Mouse (Mus musculus) thymus, postnatal 14 days (tissue): ENCODE results near the gene Ndufs2.

Experiments
- DNase-seq: peaks from one replicate; pipeline ENCODE4 v3.0.0; 2021

Gene Ndufs2

DNA sequence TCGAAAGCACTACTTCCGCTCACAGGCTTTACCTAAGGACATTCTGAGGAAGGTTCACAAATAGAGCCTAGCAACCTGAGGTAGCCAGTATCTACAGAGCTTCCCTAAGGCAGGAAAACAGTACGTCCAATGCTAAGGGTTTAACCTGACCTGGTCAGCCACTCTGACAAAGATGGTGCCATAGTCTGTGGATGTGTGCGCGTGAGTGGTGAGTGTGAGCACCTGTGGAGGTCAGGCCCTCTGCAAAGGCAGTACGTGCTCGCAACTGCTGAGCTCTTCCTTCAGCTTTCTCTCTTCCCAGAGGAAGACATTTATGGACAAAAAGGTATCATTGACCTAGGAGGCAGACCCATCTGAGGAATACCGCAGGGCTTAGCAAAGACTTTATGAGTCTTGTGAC is 27.2 kb upstream of the Ndufs2 start:
- no peak for DNase-seq

DNA sequence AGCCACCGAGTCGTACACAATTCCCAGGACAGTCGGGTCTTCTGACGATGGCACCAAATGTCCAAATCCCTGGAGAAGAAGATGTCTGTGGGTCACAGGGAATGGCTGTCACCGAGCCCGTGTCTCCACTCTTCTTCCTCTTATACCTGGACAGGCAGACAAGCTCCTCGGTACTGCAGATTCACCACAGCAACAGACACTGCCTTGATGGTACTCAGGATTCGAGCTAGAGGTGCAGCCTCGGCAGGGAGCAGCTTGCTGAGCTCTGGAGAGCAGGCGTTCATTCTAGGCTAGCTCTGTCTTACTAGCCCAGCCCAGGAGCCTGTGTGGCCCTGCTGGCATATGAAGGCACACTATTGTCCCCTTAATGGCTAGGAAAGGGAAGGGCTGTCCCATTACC is 26.5 kb upstream of the Ndufs2 start:
- DNase-seq, result no peak

DNA sequence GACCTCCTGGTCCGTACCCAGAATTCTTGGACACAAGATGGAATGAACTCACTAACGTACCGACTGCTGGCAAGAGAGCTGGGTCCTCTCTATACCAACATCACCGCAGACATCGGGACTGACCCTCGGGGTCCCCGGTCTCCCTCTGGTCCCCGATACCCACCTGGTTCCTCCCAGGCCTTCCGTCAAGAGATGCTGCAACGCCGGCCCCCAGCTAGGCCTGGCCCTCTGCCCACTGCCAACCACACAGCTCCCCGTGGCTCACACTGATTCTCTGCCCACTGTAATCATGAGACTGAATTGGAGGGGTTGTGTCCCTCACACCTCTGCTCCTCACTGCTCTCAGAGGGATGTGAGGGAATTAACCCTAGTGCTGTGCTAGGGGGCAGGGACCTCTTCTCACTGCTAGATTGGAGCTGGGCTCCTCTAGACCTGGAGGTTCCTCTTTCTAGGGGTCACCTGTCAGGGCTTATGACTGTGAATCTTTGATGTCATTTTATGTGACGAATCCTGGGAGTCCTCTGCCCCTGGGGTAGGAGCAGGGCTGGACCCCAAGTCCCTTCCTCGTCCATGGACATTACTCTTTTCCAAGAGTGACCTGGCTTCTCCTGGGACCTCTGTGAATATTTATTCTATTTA is 25.0 kb upstream of the Ndufs2 start:
- no peak for DNase-seq

DNA sequence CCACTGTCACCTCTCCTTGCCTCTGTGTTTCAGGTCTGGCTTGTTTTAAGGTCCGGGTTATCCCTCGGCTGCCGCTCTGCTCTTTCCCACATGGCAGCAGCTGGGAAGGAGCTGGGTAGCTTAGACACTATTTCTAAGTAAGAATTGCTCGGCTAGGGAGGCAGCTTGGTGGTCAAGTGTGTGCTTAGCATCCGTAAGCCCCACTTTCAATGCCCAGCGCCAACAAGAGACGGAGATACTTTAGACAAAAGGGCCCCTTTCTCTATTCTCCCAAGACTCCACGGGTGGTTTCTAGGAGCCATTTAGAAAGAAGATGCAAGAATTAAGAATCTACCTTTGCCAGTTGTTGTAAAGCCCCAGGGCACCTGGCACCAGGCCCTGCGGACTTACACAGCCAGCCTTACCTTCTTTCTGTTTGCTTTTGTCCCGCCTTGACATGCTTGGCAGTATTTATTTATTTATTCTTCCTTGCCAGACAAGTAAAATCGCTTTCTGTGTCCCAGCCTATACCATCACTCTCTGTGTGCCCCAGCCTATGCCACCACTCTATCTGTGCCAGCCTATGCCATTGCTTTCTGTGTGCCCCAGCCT is 24.1 kb upstream of the Ndufs2 start:
- no peak for DNase-seq

DNA sequence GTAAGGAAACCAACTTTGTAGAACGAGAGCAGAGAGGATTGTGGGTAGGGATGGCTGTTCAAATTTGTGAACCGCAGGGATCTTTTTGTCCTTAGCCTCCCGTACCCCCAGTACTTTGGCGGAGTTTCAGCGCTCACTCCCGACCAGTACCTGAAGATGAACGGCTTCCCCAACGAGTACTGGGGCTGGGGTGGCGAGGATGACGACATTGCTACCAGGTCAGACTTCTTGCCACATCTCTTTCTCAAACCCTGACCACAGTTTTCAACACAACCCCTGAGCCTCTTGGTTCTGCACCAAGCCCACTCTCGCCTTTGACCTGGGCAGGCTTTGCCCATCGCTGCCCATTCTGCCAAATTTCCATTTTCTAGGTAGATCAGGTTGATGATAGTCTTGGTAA is 23.0 kb upstream of the Ndufs2 start:
- DNase-seq, result no peak

DNA sequence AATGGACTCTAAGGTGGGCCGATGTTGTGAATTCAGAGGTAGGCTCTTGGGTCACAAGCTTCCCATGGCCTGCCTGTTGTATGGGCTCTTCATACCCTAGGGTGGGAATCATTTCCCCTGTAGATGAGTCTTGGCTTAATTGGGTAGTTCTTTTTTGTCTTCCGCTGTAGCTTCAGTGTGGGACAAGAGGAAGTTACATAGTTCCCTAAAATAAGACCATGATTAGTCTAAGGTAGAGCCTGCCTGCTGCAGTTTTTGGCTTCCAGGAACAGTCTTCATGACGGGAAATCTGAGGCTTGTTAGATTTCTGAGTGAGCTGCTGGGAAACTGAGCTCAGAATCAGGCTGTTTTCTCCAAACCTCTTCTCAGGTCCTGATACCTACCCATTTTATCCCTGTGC is 20.9 kb upstream of the Ndufs2 start:
- DNase-seq, result no peak

DNA sequence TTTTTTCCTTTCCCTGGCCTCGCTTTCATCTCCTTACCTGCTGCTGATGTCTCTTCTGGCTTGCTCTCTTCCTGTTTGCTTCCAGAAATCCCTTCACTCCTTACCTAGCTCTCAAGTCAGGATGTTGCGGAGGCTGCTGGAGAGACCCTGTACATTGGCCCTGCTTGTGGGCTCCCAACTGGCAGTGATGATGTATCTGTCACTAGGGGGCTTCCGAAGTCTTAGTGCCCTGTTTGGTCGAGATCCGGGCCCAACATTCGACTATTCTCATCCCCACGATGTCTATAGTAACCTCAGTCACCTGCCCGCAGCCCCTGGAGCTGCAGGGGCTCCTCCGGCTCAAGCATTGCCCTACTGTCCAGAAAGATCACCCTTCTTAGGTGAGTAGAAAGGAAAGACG is 20.4 kb upstream of the Ndufs2 start:
- no peak for DNase-seq

DNA sequence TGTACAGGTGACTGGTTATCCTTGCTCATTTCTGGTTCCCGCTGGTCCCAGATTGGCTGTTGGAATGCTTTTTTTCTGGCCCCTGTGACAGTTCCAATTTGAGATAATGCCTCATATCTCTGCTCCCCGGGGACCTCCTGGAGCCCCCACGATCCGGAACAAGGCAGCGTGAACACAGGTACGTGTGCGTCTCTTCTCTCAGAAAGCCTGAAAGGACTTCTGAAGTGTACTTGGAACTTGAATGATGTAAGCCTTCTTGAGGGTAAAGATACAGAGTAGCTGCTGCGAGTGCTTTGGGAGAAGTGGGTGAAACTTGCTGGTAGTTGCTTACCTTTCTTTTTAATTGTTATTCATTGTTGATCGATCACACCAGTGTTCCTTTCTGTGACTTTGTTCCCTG is 20.0 kb upstream of the Ndufs2 start:
- no peak for DNase-seq

DNA sequence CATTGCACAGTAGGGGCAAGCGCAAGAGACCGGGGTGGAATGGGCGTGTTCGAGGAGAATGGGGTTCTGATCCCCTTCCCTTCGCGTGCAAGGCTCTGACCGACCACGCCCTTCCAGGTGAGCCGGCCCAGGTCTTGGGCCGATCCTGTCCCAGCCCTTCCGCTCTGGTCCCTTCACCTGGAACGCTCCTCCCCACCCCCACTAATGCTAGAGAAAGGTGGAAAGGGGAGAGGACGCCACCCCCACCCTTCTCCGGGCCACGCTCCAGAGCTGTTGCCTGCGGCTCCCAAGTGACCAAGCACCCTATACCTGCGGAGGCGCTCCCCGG is 19.3 kb upstream of the Ndufs2 start:
- DNase-seq, result no peak

DNA sequence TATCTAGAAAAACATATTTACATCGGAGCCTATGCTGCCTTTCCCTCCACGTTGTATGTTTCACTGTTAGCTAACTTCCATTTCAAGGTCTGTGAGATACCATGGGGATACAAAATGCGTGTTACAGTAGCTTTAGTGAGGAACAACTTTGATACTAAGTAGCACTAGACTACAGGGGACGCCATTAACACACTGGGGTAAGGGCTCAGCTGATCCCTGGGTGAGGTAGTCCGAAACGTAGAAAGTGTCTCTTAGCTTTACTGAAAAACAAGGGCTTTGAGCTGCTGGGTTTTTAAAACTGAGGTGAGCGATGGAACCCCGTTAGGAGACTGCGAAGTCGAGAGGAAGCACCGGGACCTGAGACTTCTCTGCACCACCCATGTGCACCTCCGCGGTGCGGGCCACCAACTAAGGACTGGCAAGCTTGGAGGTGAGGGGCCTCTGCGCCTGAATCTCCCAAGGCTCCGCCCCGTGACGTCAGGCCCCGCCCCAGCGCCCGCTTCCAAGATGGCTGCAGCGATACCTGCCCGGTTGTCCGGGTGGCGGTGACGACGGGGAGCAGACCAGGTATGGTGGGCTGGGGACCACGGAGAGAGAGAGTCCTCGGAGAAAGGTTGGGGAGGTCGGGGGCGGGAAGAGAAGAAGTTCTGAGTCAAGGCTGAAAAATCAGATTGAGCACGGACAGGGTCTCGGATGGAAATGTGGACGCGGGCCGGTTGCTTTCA is 18.8 kb upstream of the Ndufs2 start, which contains the start of gene B4galt3:
TSS of gene B4galt3 (plus strand) at position 481 of the 725 bp plus-strand sequence.
- peak; percentile 99 for DNase-seq

DNA sequence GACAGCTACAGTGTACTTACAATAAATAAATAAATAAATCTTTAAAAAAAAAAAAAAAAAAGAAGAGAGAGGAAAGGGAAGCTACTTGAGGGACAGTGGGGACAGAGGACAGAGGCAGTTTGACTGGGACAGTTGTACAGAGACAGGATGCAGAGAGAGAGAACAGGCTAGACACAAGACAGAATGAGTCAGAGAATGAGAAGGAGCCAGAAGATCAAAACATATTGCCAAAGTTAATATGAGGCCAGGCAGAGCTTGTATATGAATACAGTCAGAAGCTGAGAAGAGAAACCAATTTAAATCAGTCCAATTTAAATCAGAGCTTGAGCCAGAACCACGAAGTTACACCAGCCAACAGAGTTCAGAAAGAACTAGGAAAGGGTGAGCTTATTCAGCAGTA is 17.2 kb upstream of the Ndufs2 start:
- no peak for DNase-seq

DNA sequence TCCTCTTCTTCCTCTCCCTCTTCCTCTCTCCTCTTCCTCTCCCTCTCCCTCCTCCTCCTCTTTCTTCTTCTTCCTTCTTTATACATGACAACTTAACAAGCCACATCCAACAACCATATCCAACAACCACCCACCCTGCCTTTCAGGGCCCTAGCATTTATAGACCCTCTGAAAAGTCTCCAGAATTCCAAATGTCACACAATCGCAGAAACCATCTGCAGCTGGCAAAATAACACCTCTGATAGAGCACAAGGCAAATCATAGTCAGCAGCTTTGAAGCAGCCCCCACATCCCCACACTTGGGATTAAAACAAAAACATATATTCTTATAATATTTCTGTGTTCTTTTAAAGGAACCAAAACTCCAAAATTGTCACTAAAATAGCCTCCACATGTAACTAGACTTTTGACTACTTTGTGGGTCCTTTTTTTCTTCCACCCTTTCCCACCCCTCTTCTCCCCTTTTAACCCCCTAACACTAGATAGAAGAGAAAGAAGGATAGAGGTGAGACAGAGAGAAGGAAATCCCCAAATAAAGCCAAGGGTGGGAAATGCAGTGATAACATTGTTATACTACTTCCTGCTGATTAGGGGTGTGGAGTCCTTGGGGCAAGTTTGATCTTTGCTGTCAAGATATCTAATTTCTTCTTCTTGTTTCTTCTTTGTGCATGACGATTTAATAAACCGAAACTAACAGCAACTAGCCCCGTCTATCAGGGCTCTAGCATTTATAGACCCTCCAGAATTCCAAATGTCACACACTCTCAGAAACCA is 15.0 kb upstream of the Ndufs2 start:
- DNase-seq, result no peak

DNA sequence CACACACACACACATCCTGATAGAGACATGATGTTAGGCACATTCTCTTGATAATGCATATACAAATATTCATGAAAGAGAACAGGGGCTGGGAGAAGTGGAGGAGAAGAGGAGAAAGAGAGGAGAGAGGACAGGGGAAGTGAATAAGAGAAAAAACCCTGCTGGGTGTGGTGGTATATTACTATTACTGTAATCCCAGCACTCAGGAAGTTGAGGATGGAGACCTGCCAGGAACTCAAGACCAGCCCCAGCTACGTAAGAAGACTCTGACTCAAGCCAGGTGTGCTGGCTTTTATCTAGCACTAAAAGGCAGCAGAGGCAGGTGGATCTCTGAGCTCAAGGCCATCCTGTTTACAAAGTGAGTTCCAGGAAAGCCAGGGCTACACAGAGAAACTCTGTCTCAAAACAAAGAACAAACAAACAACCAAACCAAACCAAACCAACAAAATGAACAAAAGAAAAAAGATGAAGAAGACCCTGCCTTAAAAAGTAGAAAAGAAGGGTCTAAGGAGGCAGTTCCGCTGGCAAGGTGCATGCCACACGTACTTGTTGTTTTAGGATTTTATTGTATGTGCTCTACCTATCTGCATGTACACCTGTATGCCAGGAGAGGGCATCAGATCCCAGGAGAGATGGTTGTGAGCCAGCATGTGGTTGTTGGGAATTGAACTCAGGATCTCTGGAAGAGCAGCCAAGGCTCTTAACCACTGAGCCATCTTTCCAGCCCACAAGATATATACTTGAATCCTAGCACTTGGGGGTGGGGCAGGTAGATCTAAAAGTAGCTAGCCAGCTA is 12.7 kb upstream of the Ndufs2 start:
- DNase-seq, result no peak

DNA sequence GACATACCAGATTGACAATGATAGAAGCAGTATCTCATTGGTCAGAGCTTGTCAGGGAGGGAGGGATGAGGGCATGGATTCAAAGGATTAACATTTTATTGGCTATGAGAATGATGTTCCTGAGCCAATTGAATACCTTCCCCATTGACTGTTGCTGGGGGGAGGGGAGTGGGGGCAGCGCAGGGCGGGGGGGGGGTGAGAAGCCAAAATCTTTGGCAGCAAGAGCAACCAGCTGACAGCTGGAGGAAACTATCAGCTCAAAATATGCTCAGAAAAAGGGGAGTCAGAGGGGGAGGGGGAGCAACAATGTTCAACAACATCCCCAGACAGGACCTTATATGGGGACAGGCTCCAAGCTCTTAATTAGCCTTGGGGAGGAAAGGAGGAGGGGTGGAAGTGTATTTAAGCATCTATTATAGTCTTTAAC is 12.0 kb upstream of the Ndufs2 start:
- DNase-seq, result no peak

DNA sequence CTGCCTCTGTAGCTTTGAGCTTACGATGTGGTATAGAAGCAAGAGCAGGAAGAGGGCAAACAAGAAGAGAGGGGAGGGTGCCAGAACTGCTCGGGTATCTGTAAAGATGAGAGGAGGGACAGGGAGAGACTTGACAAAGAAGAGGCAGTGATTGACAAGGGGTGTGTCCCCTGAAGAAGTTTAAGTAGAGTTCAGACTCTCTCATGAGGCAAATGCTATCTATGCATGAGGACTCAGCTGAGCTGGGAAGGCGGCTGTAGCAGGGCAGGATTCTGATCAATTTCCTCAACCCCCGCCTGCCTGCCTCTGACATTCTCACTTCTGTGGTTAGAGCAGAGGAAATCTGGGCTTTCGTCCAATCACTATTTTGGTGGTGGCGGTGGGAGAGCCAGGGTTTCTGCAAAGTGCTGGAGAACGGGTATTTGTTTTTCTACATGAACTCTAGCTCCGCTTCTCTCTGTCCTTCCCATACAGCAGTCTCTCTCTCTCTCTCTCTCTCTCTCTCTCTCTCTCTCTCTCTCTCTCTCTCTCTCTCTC is 11.5 kb upstream of the Ndufs2 start:
- no peak for DNase-seq

DNA sequence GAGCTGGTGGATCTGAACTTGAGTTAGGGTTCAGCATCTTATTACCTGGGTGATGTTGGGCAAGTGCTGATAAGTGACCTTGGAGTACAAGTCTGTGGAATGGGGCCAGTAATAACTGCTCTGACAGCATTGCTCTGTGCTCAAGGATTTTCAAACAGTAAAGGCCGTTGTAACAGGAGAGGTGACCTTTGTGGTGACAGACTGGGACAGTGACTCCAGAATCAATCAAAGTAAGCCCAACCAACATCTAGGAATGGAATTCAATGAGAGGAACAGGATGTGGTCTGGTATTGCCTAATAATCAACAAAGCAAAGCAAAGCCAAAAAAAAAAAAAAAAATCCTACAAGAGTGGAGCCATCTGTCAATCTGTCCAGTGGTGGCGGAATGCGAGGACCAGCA is 9.1 kb upstream of the Ndufs2 start:
- no peak for DNase-seq

DNA sequence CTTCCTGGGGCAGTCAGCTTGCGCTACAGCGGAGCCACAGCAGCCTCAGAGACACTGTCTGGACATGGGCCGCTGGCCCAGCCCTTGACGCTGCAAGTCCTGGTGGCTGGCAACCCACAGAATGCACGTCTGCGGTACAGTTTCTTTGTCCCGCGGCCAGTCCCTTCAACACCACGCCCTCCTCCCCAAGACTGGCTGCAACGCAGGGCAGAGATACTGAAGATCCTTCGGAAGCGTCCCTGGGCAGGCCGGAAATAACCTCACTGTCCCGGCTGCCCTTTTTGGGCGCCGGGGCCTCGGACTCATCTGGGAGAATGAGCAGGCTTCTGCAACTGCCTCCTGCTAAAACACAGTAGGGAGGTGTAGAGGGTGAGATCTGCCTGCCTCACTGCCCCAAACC is 7.7 kb upstream of the Ndufs2 start:
- DNase-seq, result no peak

DNA sequence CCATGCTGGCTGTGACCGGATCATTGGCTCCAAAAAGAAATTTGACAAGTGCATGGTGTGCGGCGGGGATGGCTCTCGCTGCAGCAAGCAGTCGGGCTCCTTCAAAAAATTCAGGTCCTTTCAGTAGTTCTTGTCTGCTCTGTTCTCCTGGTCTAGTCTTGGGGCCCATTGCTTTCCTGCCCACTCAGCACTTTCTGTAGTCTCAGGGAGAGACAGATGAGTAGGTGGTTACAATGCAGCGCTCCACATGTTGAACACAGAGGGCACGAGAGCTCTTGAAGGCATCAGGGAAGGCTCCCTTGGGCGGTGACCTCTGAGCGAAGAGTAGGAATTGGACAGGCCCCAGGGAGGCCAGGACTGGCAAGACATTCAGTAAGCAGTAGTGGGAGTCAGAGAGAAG is 6.6 kb upstream of the Ndufs2 start:
- no peak for DNase-seq

DNA sequence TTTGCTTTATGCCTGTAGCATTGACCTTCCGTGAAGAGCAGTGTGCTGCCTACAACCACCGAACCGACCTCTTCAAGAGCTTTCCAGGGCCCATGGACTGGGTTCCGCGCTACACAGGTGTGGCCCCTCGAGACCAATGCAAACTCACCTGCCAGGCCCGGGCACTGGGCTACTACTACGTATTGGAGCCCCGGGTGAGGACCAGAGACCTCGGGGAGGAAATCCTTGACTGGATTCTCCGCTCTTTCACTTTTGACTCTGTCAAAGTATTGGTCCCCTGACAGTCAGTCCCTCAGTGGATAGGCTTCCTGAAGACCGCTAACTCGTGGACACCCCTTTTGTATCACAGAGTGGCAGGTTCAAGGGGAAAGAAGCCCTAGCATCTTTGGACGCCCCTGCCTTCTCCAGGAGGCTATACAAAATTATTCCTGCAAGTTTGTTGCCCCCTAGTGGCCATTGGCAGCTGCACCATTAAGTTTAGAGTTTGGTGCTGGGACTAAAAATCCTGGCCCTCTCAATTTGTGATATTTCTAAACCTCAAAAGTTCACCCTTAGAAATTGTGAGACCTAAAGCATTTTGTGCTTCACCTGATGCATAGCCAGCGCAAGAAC is 5.9 kb upstream of the Ndufs2 start:
- peak; percentile 67 for DNase-seq

DNA sequence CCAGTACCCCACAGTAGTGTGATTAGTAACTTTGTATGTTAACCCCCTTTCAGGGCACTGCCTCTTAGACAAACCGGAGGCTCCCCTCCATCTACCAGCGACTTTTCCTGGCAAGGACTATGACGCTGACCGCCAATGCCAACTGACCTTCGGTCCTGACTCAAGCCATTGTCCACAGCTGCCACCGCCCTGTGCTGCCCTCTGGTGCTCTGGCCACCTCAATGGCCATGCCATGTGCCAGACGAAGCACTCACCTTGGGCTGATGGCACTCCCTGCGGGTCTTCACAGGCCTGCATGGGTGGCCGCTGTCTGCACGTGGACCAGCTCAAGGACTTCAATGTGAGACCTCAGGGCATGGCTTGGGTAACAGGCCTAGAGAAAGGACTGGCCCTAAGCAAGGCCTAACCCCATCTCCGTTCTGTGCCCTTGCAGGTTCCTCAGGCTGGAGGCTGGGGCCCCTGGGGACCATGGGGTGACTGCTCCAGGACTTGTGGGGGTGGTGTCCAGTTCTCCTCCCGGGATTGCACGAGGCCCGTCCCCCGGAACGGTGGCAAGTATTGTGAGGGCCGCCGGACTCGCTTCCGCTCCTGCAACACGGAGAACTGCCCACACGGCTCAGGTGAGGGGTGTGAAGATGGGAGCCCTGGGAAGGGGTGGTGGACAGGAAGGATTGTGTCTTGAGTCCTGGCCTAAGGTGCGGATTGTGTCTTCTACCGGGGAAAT is 5.1 kb upstream of the Ndufs2 start:
- DNase-seq, result no peak

DNA sequence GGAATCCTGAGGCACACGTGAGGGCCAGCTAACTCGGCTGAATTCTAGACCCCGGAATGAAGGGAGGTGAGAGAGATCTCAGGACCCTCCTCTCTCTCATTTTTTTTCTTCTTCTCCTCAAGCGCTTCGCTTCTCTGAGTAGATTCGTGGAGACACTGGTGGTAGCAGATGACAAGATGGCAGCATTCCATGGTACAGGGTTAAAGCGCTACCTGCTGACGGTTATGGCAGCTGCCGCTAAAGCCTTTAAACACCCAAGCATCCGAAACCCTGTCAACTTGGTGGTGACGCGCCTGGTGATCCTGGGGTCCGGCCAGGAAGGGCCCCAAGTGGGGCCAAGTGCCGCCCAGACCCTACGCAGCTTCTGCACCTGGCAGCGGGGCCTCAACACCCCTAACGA is 1.2 kb upstream of the Ndufs2 start:
- no peak for DNase-seq
